Mouse (Mus musculus) splenic B cell, adult 2 months (primary cell): ENCODE results near the gene Mapk1ip1l.

Source experiments
- DNase-seq: peaks from one replicate; pipeline ENCODE4 v3.0.0-alpha.2; 2011; ENCODE audit warnings: low read depth, low spot score
- H3K27me3 ChIP-seq: 2 replicates; pipeline ENCODE4 v1.6.1; 2012; ENCODE audit warnings: mild to moderate bottlenecking, low read length, moderate library complexity, mixed read lengths; ENCODE audit not compliant: control insufficient read depth, poor library complexity, insufficient read depth, severe bottlenecking
- H3K36me3 ChIP-seq: 2 replicates; pipeline ENCODE4 v1.6.1; 2012; ENCODE audit warnings: mild to moderate bottlenecking, low read length, moderate library complexity, mixed read lengths; ENCODE audit not compliant: control insufficient read depth, poor library complexity, insufficient read depth, severe bottlenecking

The Mapk1ip1l gene

GRCm38 (mm10) chr14:47325965-47326761 is 28.1 kb downstream of the Mapk1ip1l start:
- DNase-seq, result no peak
- H3K27me3 ChIP-seq, result no peaks in the 10 kb centered on the region
- no peaks in the 10 kb centered on the region for H3K36me3 ChIP-seq

GRCm38 (mm10) chr14:47327347-47327746 is 29.3 kb downstream of the Mapk1ip1l start:
- no peaks in the 10 kb centered on the region for H3K36me3 ChIP-seq
- H3K27me3 ChIP-seq, result no peaks in the 10 kb centered on the region
- no peak for DNase-seq

GRCm38 (mm10) chr14:47331920-47332319 is 33.9 kb downstream of the Mapk1ip1l start:
- Histone ChIP-seq H3K36me3 (no peaks in the 10 kb centered on the region), H3K27me3 (no peaks in the 10 kb centered on the region)
- no peak for DNase-seq

GRCm38 (mm10) chr14:47334819-47335218 is 36.8 kb downstream of the Mapk1ip1l start:
- peak; percentile 74 for DNase-seq
- Histone ChIP-seq H3K36me3 (no peaks in the 10 kb centered on the region), H3K27me3 (no peaks in the 10 kb centered on the region)

GRCm38 (mm10) chr14:47335300-47335699 is 37.2 kb downstream of the Mapk1ip1l start:
- no peaks in the 10 kb centered on the region for H3K36me3 ChIP-seq
- H3K27me3 ChIP-seq, result no peaks in the 10 kb centered on the region
- DNase-seq, result no peak

- no peak for DNase-seq
- Histone ChIP-seq H3K27me3 (no peaks in the 10 kb centered on the region), H3K36me3 (no peaks in the 10 kb centered on the region)
These were observed 42.3 kb downstream of the Mapk1ip1l start for GRCm38 (mm10) chr14:47340231-47340925.

- Histone ChIP-seq H3K36me3 (no peaks in the 10 kb centered on the region), H3K27me3 (no peaks in the 10 kb centered on the region)
- no peak for DNase-seq
These were observed 43.8 kb downstream of the Mapk1ip1l start for GRCm38 (mm10) chr14:47341811-47342291.

GRCm38 (mm10) chr14:47346715-47347114 is 48.6 kb downstream of the Mapk1ip1l start:
- no peak for DNase-seq
- Histone ChIP-seq H3K36me3 (no peaks in the 10 kb centered on the region), H3K27me3 (no peaks in the 10 kb centered on the region)

GRCm38 (mm10) chr14:47350974-47351373 is 52.9 kb downstream of the Mapk1ip1l start:
- Histone ChIP-seq H3K36me3 (no peaks in the 10 kb centered on the region), H3K27me3 (no peaks in the 10 kb centered on the region)
- no peak for DNase-seq

GRCm38 (mm10) chr14:47352272-47352671 is 54.2 kb downstream of the Mapk1ip1l start:
- Histone ChIP-seq H3K27me3 (no peaks in the 10 kb centered on the region), H3K36me3 (no peaks in the 10 kb centered on the region)
- DNase-seq, result no peak

- Histone ChIP-seq H3K27me3 (no peaks in the 10 kb centered on the region), H3K36me3 (no peaks in the 10 kb centered on the region)
- DNase-seq, result no peak
These were observed 55.2 kb downstream of the Mapk1ip1l start for GRCm38 (mm10) chr14:47353240-47353639.

- no peak for DNase-seq
- Histone ChIP-seq H3K36me3 (no peaks in the 10 kb centered on the region), H3K27me3 (no peaks in the 10 kb centered on the region)
These were observed 56.1 kb downstream of the Mapk1ip1l start for GRCm38 (mm10) chr14:47354111-47354577.

GRCm38 (mm10) chr14:47354948-47355347 is 56.9 kb downstream of the Mapk1ip1l start:
- Histone ChIP-seq H3K27me3 (no peaks in the 10 kb centered on the region), H3K36me3 (no peaks in the 10 kb centered on the region)
- DNase-seq, result no peak

GRCm38 (mm10) chr14:47356622-47357021 is 58.6 kb downstream of the Mapk1ip1l start:
- Histone ChIP-seq H3K36me3 (no peaks in the 10 kb centered on the region), H3K27me3 (no peaks in the 10 kb centered on the region)
- DNase-seq, result no peak

- DNase-seq, result peak; percentile 58
- no peaks in the 10 kb centered on the region for H3K36me3 ChIP-seq
- no peaks in the 10 kb centered on the region for H3K27me3 ChIP-seq
These were observed 61.5 kb downstream of the Mapk1ip1l start for GRCm38 (mm10) chr14:47359610-47360009.
